Comparison of ENCODE assay signal across 8 mouse cellular contexts in the genomic region with DNA sequence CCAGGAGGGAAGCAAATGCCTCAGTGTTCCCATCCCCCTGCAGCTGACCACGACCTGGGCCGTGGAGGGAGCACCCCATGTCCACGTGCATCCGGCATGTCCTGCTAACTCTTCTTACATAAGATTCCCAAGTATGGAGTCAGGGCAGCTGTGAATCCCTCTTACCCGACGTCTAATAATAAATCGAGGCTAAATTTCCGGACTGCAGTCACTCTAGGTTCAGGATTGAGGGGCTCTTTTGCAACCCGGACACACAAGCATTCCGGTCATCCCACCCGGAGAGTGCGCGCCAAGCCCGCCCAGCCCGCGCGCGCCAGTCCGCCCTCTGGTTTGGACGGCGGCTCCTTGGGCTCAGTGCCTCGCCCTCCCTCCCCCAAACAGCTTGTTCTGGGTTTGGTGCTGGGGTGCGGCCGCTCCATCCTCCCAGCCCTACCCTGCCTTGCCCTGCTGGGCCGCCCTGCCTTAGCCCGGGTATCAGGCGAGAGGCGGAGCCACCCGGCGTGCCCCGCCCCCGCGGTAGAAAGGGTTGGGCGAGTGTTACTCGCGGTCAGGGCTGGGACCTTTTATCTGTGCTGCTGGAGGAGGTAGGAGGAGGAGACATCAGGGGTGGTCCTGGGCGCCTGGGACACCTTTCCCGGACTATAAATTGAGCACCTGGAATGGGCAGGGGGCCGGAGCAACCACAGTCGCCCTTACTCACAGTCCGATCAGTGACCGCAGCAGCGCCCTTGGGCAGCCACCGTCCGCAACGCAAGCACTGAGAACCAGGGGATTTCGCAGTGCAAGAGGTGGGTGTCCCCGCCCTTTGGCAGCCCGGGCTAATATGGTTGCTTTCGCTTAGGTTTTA. TPM values are rescaled to one million over a fixed set of nuclear protein-coding genes. Genes with fewer than 3 reads are reported as not detected.
DNase-seq lines count a peak whose midpoint lies in the region; ATAC-seq lines count a peak whose summit lies in the region.

No protein-coding gene starts in this region.

- peak overlapping the region; percentile 88 for H3K27ac ChIP-seq in intestine, embryonic 16.5 days (ENCODE audit: low read length)
- peak overlapping the region; percentile 89 for H3K27ac ChIP-seq in midbrain, embryonic 10.5 days (replicated peaks)

- DNase-seq in adrenal gland, adult (ENCODE audit: inconsistent age in 2 of 2, low spot score in 1 of 2) = peak; percentile 95 to 97
- peak; percentile 77 for DNase-seq in embryo, embryonic 10.5 days (ENCODE audit: low spot score)
- DNase-seq in gastrocnemius, postnatal 36 days = peak; percentile 75 to 77
- DNase-seq in left cerebral cortex, postnatal 36 days (ENCODE audit: low spot score in 2 of 2) = peak; percentile 73 to 77
- DNase-seq in midbrain, embryonic 10.5 days (ENCODE audit: low spot score) = peak; percentile 82
- DNase-seq in right cerebral cortex, postnatal 4 days = peak; percentile 70
- DNase-seq in yolk sac, embryonic 10.5 days (ENCODE audit: low spot score) = peak; percentile 86

- H3K27me3 ChIP-seq in intestine, embryonic 16.5 days (replicated peaks; ENCODE audit: control insufficient read depth, insufficient read depth, low read length) = no peaks in the 10 kb centered on the region
- peaks cover 5% of the 10 kb centered on the region; the same call in 1 of the 2 replicates for H3K27me3 ChIP-seq in midbrain, embryonic 10.5 days (ENCODE audit: low read depth, poor library complexity, severe bottlenecking)

- no peaks in the 10 kb centered on the region for H3K9me3 ChIP-seq in intestine, embryonic 16.5 days (ENCODE audit: control insufficient read depth, low read length)
- no peaks in the 10 kb centered on the region; the same call in 1 of the 2 replicates for H3K9me3 ChIP-seq in midbrain, embryonic 10.5 days (replicated peaks)

- intact Hi-C loops in gastrocnemius, postnatal 36 days (cut with DNase I) = loop anchor here (10.0 kb wide), 1 partner anchor 62 kb away; no protein-coding TSS in a partner anchor
- intact Hi-C loops in left cerebral cortex, postnatal 36 days (cut with DNase I) = loop anchor here (10.0 kb wide), 1 partner anchor 278 kb away; no protein-coding TSS in a partner anchor

- 13% methylated on average over 50 of the region's 50 CpGs for WGBS in intestine, embryonic 16.5 days
- 14% methylated on average over 50 of the region's 50 CpGs for WGBS in midbrain, embryonic 10.5 days

- peak; percentile 93 for ATAC-seq in intestine, embryonic 16.5 days

- H3K4me1 ChIP-seq in intestine, embryonic 16.5 days (ENCODE audit: control insufficient read depth, insufficient read depth, low read length) = 0 out of 2 replicates have a peak, but pooled peaks cover 3% of the 10 kb centered on the region
- peaks cover 34% of the 10 kb centered on the region for H3K4me1 ChIP-seq in midbrain, embryonic 10.5 days

- H3K36me3 ChIP-seq in intestine, embryonic 16.5 days (ENCODE audit: control insufficient read depth, insufficient read depth, low read length) = no peaks in the 10 kb centered on the region
- H3K36me3 ChIP-seq in midbrain, embryonic 10.5 days = no peaks in the 10 kb centered on the region

- H3K9ac ChIP-seq in intestine, embryonic 16.5 days (ENCODE audit: low read depth, low read length) = peak overlapping the region; percentile 80

- H3K4me3 ChIP-seq in intestine, embryonic 16.5 days (ENCODE audit: low read length) = peak overlapping the region; percentile 64
- H3K4me3 ChIP-seq in midbrain, embryonic 10.5 days = peak overlapping the region; percentile 64

- H3K4me2 ChIP-seq in intestine, embryonic 16.5 days (ENCODE audit: low read depth, low read length) = peak overlapping the region; percentile 50

RNA-seq across cellular contexts. Expression of a gene that starts 2.3 kb away (rescaled TPM):
- total RNA-seq in gastrocnemius, postnatal 36 days (2021) = 10 to 100 TPM; 21.4 to 21.6 TPM
- 75.5 and 78.7 TPM in 2 replicates for polyA plus RNA-seq in intestine, embryonic 16.5 days (2015; fragmentation: Nextera tagmentation; extraction: Ambion mirVana)
- total RNA-seq in left cerebral cortex, postnatal 36 days (2021) = 100 to 1,000 TPM; 101 to 121 TPM
- 37.4 and 44.0 TPM in 2 replicates for polyA plus RNA-seq in midbrain, embryonic 10.5 days (2016; fragmentation: Nextera tagmentation; extraction: Ambion mirVana)

Comparison
In these comparisons a context has a peak if more than half of its experiments do, and no peak if none do; other contexts are left out.
1. Peak in every context shown above with its lines: DNase-seq, ATAC-seq, H3K4me3 ChIP-seq and H3K27ac ChIP-seq.
2. RNA of a gene that starts 2.3 kb away (total RNA-seq): 101 to 121 TPM in left cerebral cortex, postnatal 36 days; 21.4 to 21.6 TPM in gastrocnemius, postnatal 36 days; every median in the first group is over 4 times any median in the second.